Mouse (Mus musculus) E14TG2a.4 (cell line): ENCODE measurements around the gene Josd1.

ENCODE experiments used
- CTCF ChIP-seq: conservative IDR thresholded peaks from 2 replicates; pipeline ENCODE4 v1.5.1; 2014; ENCODE audit warnings: low read length
- NANOG ChIP-seq: IDR thresholded peaks from 2 replicates; pipeline ENCODE4 v1.6.1; 2014; ENCODE audit warnings: borderline replicate concordance, low read length, mixed read lengths
- POU5F1 ChIP-seq: IDR thresholded peaks from 2 replicates; pipeline ENCODE4 v1.6.1; 2014; ENCODE audit warnings: low read length, borderline replicate concordance

DNA sequence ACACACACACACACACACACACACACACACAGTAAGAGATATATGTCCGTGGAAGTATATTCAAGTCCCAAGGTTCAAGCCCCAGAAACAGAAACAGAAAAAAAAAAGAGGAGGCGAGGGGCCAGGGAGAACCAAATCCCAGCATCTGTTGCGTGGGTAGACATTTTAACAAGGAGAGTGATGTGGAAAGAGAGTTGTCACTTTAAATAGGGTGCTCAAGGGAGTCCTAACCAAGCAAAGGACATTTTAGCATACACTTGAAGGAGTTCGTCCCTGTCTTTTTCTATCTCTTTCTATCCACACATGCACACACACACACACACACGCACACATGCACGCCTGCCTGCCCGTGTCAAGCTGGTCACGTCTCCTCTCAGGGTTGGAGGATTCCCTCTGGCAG is 23.1 kb downstream of the Josd1 start:
- TF ChIP-seq CTCF (no peak), POU5F1 (no peak), NANOG (no peak)
